Mouse (Mus musculus) limb, embryonic 14.5 days (tissue): ENCODE measurements around the gene Creb3l2. TPM values are rescaled to one million over a fixed set of nuclear protein-coding genes. Genes with fewer than 3 reads are reported as not detected.

Source experiments
- ATAC-seq: fragments of 200-750 bp; cut with Nextera tagmentation; 2 replicates; pipeline ENCODE4 v1.8.0; 2017; ENCODE audit warnings: low read depth, moderate number of reproducible peaks, moderate TSS enrichment; ENCODE audit not compliant: low FRiP score
- DNase-seq: peaks from one replicate; pipeline ENCODE4 v3.0.0-alpha.2; 2015; ENCODE audit warnings: low spot score
- H3K27ac ChIP-seq: fragments of 300-500 bp; sonication (generic); replicated peaks from 2 replicates; pipeline ENCODE4 v1.5.1; 2014; ENCODE audit warnings: low read depth, mild to moderate bottlenecking, low read length, moderate library complexity, mixed read lengths
- H3K27me3 ChIP-seq: fragments of 300-500 bp; sonication (generic); 2 replicates; pipeline ENCODE4 v1.6.1; 2014; ENCODE audit warnings: low read length, mixed read lengths; ENCODE audit not compliant: control insufficient read depth, insufficient read depth
- H3K36me3 ChIP-seq: fragments of 300-500 bp; sonication (generic); 2 replicates; pipeline ENCODE4 v1.6.1; 2014; ENCODE audit warnings: mild to moderate bottlenecking, low read length, moderate library complexity, mixed read lengths; ENCODE audit not compliant: control insufficient read depth, insufficient read depth
- H3K4me1 ChIP-seq: fragments of 300-500 bp; sonication (generic); 2 replicates; pipeline ENCODE4 v1.6.1; 2014; ENCODE audit warnings: antibody characterized with exemption, low read length, mixed read lengths; ENCODE audit not compliant: control insufficient read depth, insufficient read depth
- H3K4me2 ChIP-seq: fragments of 300-500 bp; sonication (generic); replicated peaks from 2 replicates; pipeline ENCODE4 v1.6.1; 2014; ENCODE audit warnings: low read depth, mild to moderate bottlenecking, low read length, moderate library complexity; ENCODE audit not compliant: severe bottlenecking
- H3K4me3 ChIP-seq: fragments of 300-500 bp; sonication (generic); replicated peaks from 2 replicates; pipeline ENCODE4 v1.5.1; 2014; ENCODE audit warnings: low read length
- H3K9ac ChIP-seq: fragments of 300-500 bp; sonication (generic); 2 replicates; pipeline ENCODE4 v1.6.1; 2014; ENCODE audit warnings: mild to moderate bottlenecking, low read depth, low read length, moderate library complexity; ENCODE audit not compliant: severe bottlenecking
- H3K9me3 ChIP-seq: fragments of 300-500 bp; sonication (generic); 2 replicates; pipeline ENCODE4 v1.6.1; 2016; ENCODE audit warnings: low read length; ENCODE audit not compliant: control insufficient read depth
- POLR2A ChIP-seq: fragments of 200-500 bp; IDR thresholded peaks from 2 replicates; pipeline ENCODE4 v1.8.0; 2012; ENCODE audit warnings: inconsistent platforms, mild to moderate bottlenecking, moderate library complexity, borderline replicate concordance; ENCODE audit not compliant: insufficient read depth, insufficient read length; ENCODE audit errors: extremely low read depth
- WGBS: fragments of 180-500 bp; shearing (Covaris S2); extraction: QIAGEN DNeasy Blood & Tissue Kit; methylation state at CpG from one replicate; pipeline ENCODE4 v1.1.7; 2014; 5-methylcytosine and 5-hydroxymethylcytosine counted together
- polyA plus RNA-seq, 2 experiments: library from polyadenylated mRNA; depleted of rRNA in 1 of 2; stranded (reverse) in 1 of 2; unstranded in 1 of 2; fragments of >200 nt; fragmentation: Nextera tagmentation in 1 of 2; extraction: Ambion mirVana in 1 of 2; gene quantifications; 2 replicates each; pipeline versions ENCODE4 v1.2.1 to v1.2.3; 2012 to 2014

Gene Creb3l2
- polyA plus RNA-seq, 2 experiments = 44.4 to 51.7 TPM

DNA sequence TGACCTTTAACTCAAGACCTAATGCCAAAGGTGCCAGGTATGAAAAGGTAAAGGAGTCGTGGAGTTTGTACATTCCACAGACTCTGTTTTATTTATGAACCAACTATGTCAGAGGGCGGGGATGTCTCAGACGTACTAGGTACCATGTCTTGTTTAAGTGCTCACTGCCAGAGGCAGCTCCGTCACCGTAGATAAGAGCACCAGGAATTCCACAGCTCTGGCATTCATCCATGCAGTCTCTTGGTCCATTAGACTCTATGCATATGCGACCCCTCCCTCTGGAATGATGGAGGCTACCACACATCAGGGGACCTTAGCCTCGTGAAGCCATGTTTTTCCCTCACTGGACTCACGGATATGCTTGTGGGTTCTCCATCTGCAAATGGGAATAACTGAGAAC, 53.0 kb downstream of the Creb3l2 start:
- Histone ChIP-seq H3K9me3 (no peaks in the 10 kb centered on the region), H3K4me3 (no peak overlapping the region), H3K27ac (no peak overlapping the region), H3K27me3 (no peaks in the 10 kb centered on the region), H3K4me2 (no peak overlapping the region), H3K36me3 (peaks cover 13% of the 10 kb centered on the region; the same call in 1 of the 2 replicates), H3K4me1 (peaks cover 28% of the 10 kb centered on the region), H3K9ac (no peak overlapping the region)
- 50% methylated on average over 8 of the region's 8 CpGs for WGBS
- DNase-seq (no peak), ATAC-seq (no peak)
- no peak for TF ChIP-seq POLR2A

DNA sequence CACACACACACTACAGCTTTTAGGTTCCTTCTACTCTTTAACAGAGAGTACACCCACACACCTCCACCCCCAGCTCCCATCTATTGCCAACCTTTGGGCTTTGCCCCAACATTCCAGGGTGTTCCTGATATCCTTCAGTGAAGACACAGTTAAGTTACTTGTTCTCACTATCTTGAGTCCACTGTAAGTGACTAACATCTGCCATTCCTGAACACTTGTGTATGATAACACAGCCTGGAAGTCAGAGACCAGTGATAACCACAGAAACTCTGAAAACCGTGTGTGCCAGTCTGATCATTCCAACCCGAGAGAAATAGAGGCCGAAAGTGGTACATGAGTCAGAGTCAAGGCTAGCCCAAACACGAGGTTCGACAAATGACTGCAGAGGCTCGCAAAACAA, 53.4 kb downstream of the Creb3l2 start:
- ATAC-seq = no peak
- no peak for DNase-seq
- no peak for TF ChIP-seq POLR2A
- peaks cover 13% of the 10 kb centered on the region; the same call in 1 of the 2 replicates for H3K36me3 ChIP-seq
- no peak overlapping the region for H3K4me2 ChIP-seq
- H3K27me3 ChIP-seq = no peaks in the 10 kb centered on the region
- no peak overlapping the region for H3K4me3 ChIP-seq
- peaks cover 28% of the 10 kb centered on the region for H3K4me1 ChIP-seq
- no peaks in the 10 kb centered on the region for H3K9me3 ChIP-seq
- no peak overlapping the region for H3K27ac ChIP-seq
- 63% methylated on average over 6 of the region's 6 CpGs for WGBS
- no peak overlapping the region for H3K9ac ChIP-seq

DNA sequence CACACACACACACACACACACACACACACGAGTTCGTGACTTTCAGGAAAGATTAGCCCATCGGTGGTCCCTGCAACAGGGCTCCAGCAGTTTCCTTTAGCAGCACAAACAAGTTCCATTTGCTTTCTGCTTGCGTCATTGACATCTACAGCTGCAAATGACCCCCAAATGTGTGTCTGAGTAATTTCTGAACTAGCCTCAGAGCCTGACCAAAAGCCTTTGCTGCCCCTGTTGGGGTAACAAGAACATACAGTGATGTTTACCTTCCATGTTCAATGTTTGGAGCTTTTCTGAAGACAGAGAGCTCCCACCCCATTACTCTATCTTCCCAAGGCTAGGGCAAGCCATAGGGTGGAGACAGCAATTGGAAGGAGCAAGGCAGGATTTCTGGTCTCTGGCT, 54.7 kb downstream of the Creb3l2 start:
- WGBS = 73% methylated on average over 4 of the region's 4 CpGs
- no peak overlapping the region for H3K27ac ChIP-seq
- H3K27me3 ChIP-seq = no peaks in the 10 kb centered on the region
- H3K4me1 ChIP-seq = peaks cover 17% of the 10 kb centered on the region
- no peak for ATAC-seq
- no peak overlapping the region for H3K9ac ChIP-seq
- no peak overlapping the region for H3K4me2 ChIP-seq
- H3K36me3 ChIP-seq = peaks cover 13% of the 10 kb centered on the region; the same call in 1 of the 2 replicates
- no peak overlapping the region for H3K4me3 ChIP-seq
- TF ChIP-seq POLR2A = no peak
- DNase-seq = no peak
- no peaks in the 10 kb centered on the region for H3K9me3 ChIP-seq

DNA sequence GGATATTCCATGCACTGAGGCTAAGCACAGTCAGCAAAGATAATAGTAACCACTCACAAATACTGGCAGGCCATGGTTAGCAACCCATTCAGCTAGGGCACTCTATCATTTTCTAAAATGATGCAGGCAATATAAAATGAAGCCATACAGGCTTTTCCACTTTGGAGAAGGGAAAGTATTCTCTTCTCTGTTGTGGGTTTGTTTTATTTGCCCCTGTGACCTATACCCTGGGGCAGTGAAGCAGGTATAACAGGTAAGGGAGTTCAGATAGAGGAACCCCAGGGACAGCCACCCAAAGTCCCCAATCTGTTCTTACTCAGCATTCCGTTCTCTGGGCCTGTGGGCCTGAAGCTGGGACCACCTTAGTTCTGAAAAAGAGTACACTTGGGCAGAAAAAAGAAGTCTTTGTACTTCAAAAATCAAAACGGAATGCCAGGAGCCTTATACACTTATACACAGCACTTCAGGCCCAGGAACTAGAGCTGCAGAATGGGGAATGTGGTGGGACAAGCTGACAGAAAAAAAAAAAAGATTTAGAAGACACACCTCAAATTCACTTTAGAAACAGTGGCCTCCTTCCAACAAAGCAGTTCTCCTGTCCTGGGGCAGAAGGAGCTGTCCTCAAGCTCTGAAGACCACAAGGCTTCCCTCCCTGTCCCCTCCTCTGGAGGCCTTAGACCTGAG, 56.2 kb downstream of the Creb3l2 start:
- Histone ChIP-seq H3K4me3 (no peak overlapping the region), H3K36me3 (peaks cover 5% of the 10 kb centered on the region; the same call in 1 of the 2 replicates), H3K27me3 (no peaks in the 10 kb centered on the region), H3K9ac (no peak overlapping the region), H3K4me1 (peaks cover 2% of the 10 kb centered on the region; the same call in 1 of the 2 replicates), H3K27ac (no peak overlapping the region), H3K4me2 (no peak overlapping the region), H3K9me3 (no peaks in the 10 kb centered on the region)
- ATAC-seq = no peak
- 75% methylated on average over 2 of the region's 2 CpGs for WGBS
- TF ChIP-seq POLR2A = no peak
- no peak for DNase-seq

DNA sequence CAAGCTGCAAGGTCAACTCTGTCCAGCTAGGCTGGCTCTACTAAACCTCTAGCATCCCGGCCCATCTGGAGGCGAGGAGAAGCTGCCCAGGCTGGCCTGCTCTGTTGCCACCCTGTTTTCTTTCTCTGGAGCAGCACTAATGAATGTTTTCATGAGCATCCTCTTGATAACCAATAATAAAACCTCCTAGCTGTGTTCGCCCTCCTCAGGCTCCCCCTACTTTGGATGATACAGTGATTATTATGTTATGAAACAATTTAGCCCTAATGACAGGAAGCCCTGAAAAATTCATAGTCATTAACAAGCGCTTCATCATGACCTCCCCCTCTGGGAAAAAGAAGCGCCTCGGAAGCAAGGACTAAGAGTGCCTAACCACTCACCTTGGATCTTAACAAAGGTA, 59.2 kb downstream of the Creb3l2 start:
- no peak for DNase-seq
- no peaks in the 10 kb centered on the region for H3K9me3 ChIP-seq
- ATAC-seq = no peak
- H3K4me2 ChIP-seq = no peak overlapping the region
- H3K27ac ChIP-seq = no peak overlapping the region
- H3K27me3 ChIP-seq = no peaks in the 10 kb centered on the region
- H3K4me1 ChIP-seq = no peaks in the 10 kb centered on the region
- no peak overlapping the region for H3K9ac ChIP-seq
- 89% methylated on average over 6 of the region's 6 CpGs for WGBS
- H3K4me3 ChIP-seq = no peak overlapping the region
- H3K36me3 ChIP-seq = peaks cover 26% of the 10 kb centered on the region
- TF ChIP-seq POLR2A = no peak
